Mouse (Mus musculus) CH12.LX (cell line): ENCODE measurements around the gene Btd. TPM values are rescaled to one million over a fixed set of nuclear protein-coding genes. Genes with fewer than 3 reads are reported as not detected.

ENCODE experiments used
- DNase-seq: peaks from one replicate; pipeline ENCODE4 v3.0.0-alpha.2; 2013; ENCODE audit errors: extremely low read depth
- H3K27ac ChIP-seq: 2 replicates; pipeline ENCODE4 v1.5.1; 2012; ENCODE audit warnings: low read depth, mild to moderate bottlenecking, control low read depth, moderate library complexity; ENCODE audit not compliant: insufficient read depth
- H3K27me3 ChIP-seq: replicated peaks from 2 replicates; pipeline ENCODE3; 2012; ENCODE audit warnings: inconsistent platforms
- H3K36me3 ChIP-seq, 2 experiments: replicated peaks in 1 of 2; 2 replicates each; pipeline versions ENCODE3 to v1.6.1; 2012; ENCODE audit warnings: inconsistent platforms in 1 of 2, low read length in 1 of 2, mild to moderate bottlenecking in 1 of 2, mixed read lengths in 1 of 2, moderate library complexity in 1 of 2; ENCODE audit not compliant: control insufficient read depth in 1 of 2, insufficient read depth in 1 of 2
- H3K4me1 ChIP-seq, 2 experiments: 2 replicates each; pipeline ENCODE4 v1.6.1; 2012; ENCODE audit warnings: inconsistent platforms in 1 of 2, moderate library complexity in 1 of 2; ENCODE audit not compliant: insufficient read depth in 2 of 2, control insufficient read depth in 1 of 2
- H3K4me2 ChIP-seq: 2 replicates; pipeline ENCODE4 v1.6.1; 2012; ENCODE audit warnings: low read depth, mild to moderate bottlenecking, control low read depth; ENCODE audit not compliant: poor library complexity, insufficient read depth, severe bottlenecking
- H3K4me3 ChIP-seq, 3 experiments: fragments of 150-350 bp in 1 of 3; sonication (generic) in 1 of 3; replicated peaks in 1 of 3; 2 replicates each; pipeline versions ENCODE3 to v1.5.1; 2011 to 2012; ENCODE audit warnings: low read depth in 2 of 3, low read length in 2 of 3, mild to moderate bottlenecking in 2 of 3, moderate library complexity in 2 of 3, control low read depth in 1 of 3, improper control_type of control experiment in 1 of 3, inconsistent platforms in 1 of 3, mixed read lengths in 1 of 3; ENCODE audit not compliant: poor library complexity in 1 of 3
- H3K79me2 ChIP-seq: replicated peaks from 2 replicates; pipeline ENCODE4 v1.6.1; 2012; ENCODE audit warnings: mild to moderate bottlenecking, moderate library complexity; ENCODE audit not compliant: control insufficient read depth, poor library complexity, insufficient read depth, severe bottlenecking; ENCODE audit errors: extremely low read depth
- H3K9ac ChIP-seq: 2 replicates; pipeline ENCODE4 v1.6.1; 2012; ENCODE audit warnings: low read depth, mild to moderate bottlenecking, control low read depth, moderate library complexity; ENCODE audit not compliant: insufficient read depth
- H3K9me3 ChIP-seq: replicated peaks from 2 replicates; pipeline ENCODE3; 2012; ENCODE audit warnings: low read length, inconsistent platforms, mixed read lengths
- BHLHE40 ChIP-seq: IDR thresholded peaks from 2 replicates; pipeline ENCODE4 v1.6.1; 2011; ENCODE audit warnings: mild to moderate bottlenecking, low read depth, low read length, improper control_type of control experiment
- CHD1 ChIP-seq: IDR thresholded peaks from 2 replicates; pipeline ENCODE4 v1.6.1; 2012; ENCODE audit warnings: low read depth, low read length, improper control_type of control experiment, inconsistent platforms
- CTCF ChIP-seq, 2 experiments: IDR thresholded peaks in 1 of 2; conservative IDR thresholded peaks in 1 of 2; 2 replicates each; pipeline ENCODE4 v1.5.1; 2011 to 2012; ENCODE audit warnings: low read depth in 2 of 2, low read length in 2 of 2, improper control_type of control experiment in 1 of 2, inconsistent platforms in 1 of 2, mild to moderate bottlenecking in 1 of 2, moderate library complexity in 1 of 2
- EP300 ChIP-seq: IDR thresholded peaks from 2 replicates; pipeline ENCODE4 v1.6.1; 2011; ENCODE audit warnings: low read length, improper control_type of control experiment
- ETS1 ChIP-seq: conservative IDR thresholded peaks from 2 replicates; pipeline ENCODE4 v1.6.1; 2012; ENCODE audit warnings: low read depth, mild to moderate bottlenecking, inconsistent platforms, low read length, improper control_type of control experiment, moderate library complexity
- IRF4 ChIP-seq: IDR thresholded peaks from 2 replicates; pipeline ENCODE4 v1.6.1; 2014; ENCODE audit warnings: low read depth, mild to moderate bottlenecking, inconsistent platforms, low read length, improper control_type of control experiment
- JUN ChIP-seq: IDR thresholded peaks from 2 replicates; pipeline ENCODE4 v1.6.1; 2011; ENCODE audit warnings: low read depth, mild to moderate bottlenecking, low read length, improper control_type of control experiment, moderate library complexity; ENCODE audit not compliant: insufficient read depth
- JUND ChIP-seq: conservative IDR thresholded peaks from 2 replicates; pipeline ENCODE4 v1.6.1; 2011; ENCODE audit warnings: low read depth, low read length, improper control_type of control experiment
- MAFK ChIP-seq: IDR thresholded peaks from 2 replicates; pipeline ENCODE4 v1.6.1; 2011; ENCODE audit warnings: low read length, improper control_type of control experiment; ENCODE audit not compliant: insufficient replicate concordance
- MAX ChIP-seq: IDR thresholded peaks from 2 replicates; pipeline ENCODE4 v1.6.1; 2011; ENCODE audit warnings: low read length, improper control_type of control experiment
- MYC ChIP-seq: IDR thresholded peaks from 2 replicates; pipeline ENCODE4 v1.6.1; 2011; ENCODE audit warnings: low read depth, mild to moderate bottlenecking, improper control_type of control experiment, low read length
- NRF1 ChIP-seq: IDR thresholded peaks from 2 replicates; pipeline ENCODE4 v1.6.1; 2014; ENCODE audit warnings: low read depth, mild to moderate bottlenecking, inconsistent platforms, low read length, improper control_type of control experiment, moderate library complexity
- POLR2A ChIP-seq: IDR thresholded peaks from 2 replicates; pipeline ENCODE4 v1.6.1; 2011; ENCODE audit warnings: low read depth, mild to moderate bottlenecking, improper control_type of control experiment, low read length
- RAD21 ChIP-seq: IDR thresholded peaks from 2 replicates; pipeline ENCODE4 v1.6.1; 2011; ENCODE audit warnings: low read depth, mild to moderate bottlenecking, low read length, improper control_type of control experiment, moderate library complexity
- RCOR1 ChIP-seq: conservative IDR thresholded peaks from 2 replicates; pipeline ENCODE4 v1.6.1; 2012; ENCODE audit warnings: low read depth, mild to moderate bottlenecking, inconsistent platforms, low read length, improper control_type of control experiment
- SIN3A ChIP-seq: IDR thresholded peaks from 2 replicates; pipeline ENCODE4 v1.6.1; 2012; ENCODE audit warnings: low read length, improper control_type of control experiment, inconsistent platforms
- SMC3 ChIP-seq: IDR thresholded peaks from 2 replicates; pipeline ENCODE4 v1.6.1; 2011; ENCODE audit warnings: low read depth, low read length, improper control_type of control experiment
- TBP ChIP-seq: conservative IDR thresholded peaks from 2 replicates; pipeline ENCODE4 v1.6.1; 2011; ENCODE audit warnings: low read depth, low read length, improper control_type of control experiment
- TCF12 ChIP-seq: IDR thresholded peaks from 2 replicates; pipeline ENCODE4 v1.6.1; 2014; ENCODE audit warnings: low read depth, mild to moderate bottlenecking, inconsistent platforms, low read length, improper control_type of control experiment
- USF1 ChIP-seq: IDR thresholded peaks from 2 replicates; pipeline ENCODE4 v1.6.1; 2014; ENCODE audit warnings: low read depth, mild to moderate bottlenecking, inconsistent platforms, low read length, improper control_type of control experiment
- ZC3H11A ChIP-seq: IDR thresholded peaks from 2 replicates; pipeline ENCODE4 v1.6.1; 2012; ENCODE audit warnings: low read depth, mild to moderate bottlenecking, inconsistent platforms, low read length, improper control_type of control experiment
- ZMIZ1 ChIP-seq: IDR thresholded peaks from 2 replicates; pipeline ENCODE4 v1.6.1; 2012; ENCODE audit warnings: low read depth, mild to moderate bottlenecking, inconsistent platforms, low read length, improper control_type of control experiment
- dilution Hi-C: fragments of 300-500 bp; cut with MboI; formaldehyde crosslinking; loops from 2 replicates; pipeline ENCODE4 v1.14.3; 2020; ENCODE audit warnings: low sequenced_read_pairs; ENCODE audit not compliant: extremely low pct_unique_long_range_greater_than_20kb, extremely low pct_ligation_motif_present
- in situ Hi-C: fragments of 300-500 bp; cut with MboI; formaldehyde crosslinking; loops from 3 replicates; pipeline ENCODE4 v1.14.3; 2019; ENCODE audit warnings: low sequenced_read_pairs, low pct_ligation_motif_present, low pct_unique_long_range_greater_than_20kb, mixed read lengths
- polyA plus RNA-seq: library from polyadenylated mRNA; unstranded; fragments of >175 nt; gene quantifications from 2 replicates; pipeline ENCODE4 v1.2.1, GENCODE M21; 2012; ENCODE audit warnings: low read depth; ENCODE audit not compliant: insufficient read length
- total RNA-seq, 2 experiments: library from RNA; depleted of rRNA; stranded (reverse); fragments of 300-350 nt in 1 of 2; fragments of >200 nt in 1 of 2; gene quantifications; 2 replicates each; pipeline ENCODE4 v1.2.3; 2012 to 2014

The Btd gene
- total and polyA plus RNA-seq, 3 experiments = 16.2 to 25.4 (median 23.0) TPM

GRCm38 (mm10) chr14:31654816-31655215, 14.0 kb downstream of the Btd start:
- TF ChIP-seq ZC3H11A = no peak
- no peak for TF ChIP-seq NRF1
- no peak for TF ChIP-seq MYC
- TF ChIP-seq CHD1 = no peak
- TF ChIP-seq ETS1 = no peak
- no peak for TF ChIP-seq SIN3A
- TF ChIP-seq ZMIZ1 = no peak
- no peak for TF ChIP-seq MAFK
- no peak for TF ChIP-seq EP300
- no peak for TF ChIP-seq IRF4
- no peak for TF ChIP-seq CTCF (conservative IDR thresholded peaks at IDR 0.05 in 1 of 2, IDR thresholded peaks at IDR 0.05 in 1 of 2; ENCODE audit: low read depth in 2 of 2, low read length in 2 of 2)
- no peak for TF ChIP-seq MAX
- TF ChIP-seq USF1 = no peak
- TF ChIP-seq JUND = no peak
- TF ChIP-seq RAD21 = no peak
- TF ChIP-seq JUN = no peak
- TF ChIP-seq, all 38 proteins: peak for 0
- Histone ChIP-seq H3K27me3 (no peaks in the 10 kb centered on the region), H3K36me3 (peaks cover 0 to 8% of the 10 kb centered on the region in 2 experiments), H3K4me2 (no peak overlapping the region), H3K9me3 (peaks cover 3% of the 10 kb centered on the region), H3K9ac (no peak overlapping the region), H3K4me3 (no peak overlapping the region), H3K4me1 (peaks cover 35 to 75% of the 10 kb centered on the region in 2 experiments), H3K79me2 (no peaks in the 10 kb centered on the region; the same call in 1 of the 2 replicates), H3K27ac (no peak overlapping the region)
- in situ Hi-C loops (loop anchor here (5.0 to 10.0 kb wide), 3 partner anchors 127 to 430 kb away; partner anchors contain the start of genes Dph3 and Oxnad1), dilution Hi-C loops (no loop called here)
- DNase-seq = no peak

GRCm38 (mm10) chr14:31655406-31655805, 14.6 kb downstream of the Btd start:
- peaks cover 0 to 7% of the 10 kb centered on the region in 2 experiments for H3K36me3 ChIP-seq
- H3K27ac ChIP-seq = no peak overlapping the region
- no peak overlapping the region for H3K9ac ChIP-seq
- dilution Hi-C loops (no loop called here), in situ Hi-C loops (loop anchor here (10.0 kb wide), 2 partner anchors 289 to 429 kb away; partner anchors contain the start of genes Dph3 and Oxnad1)
- H3K79me2 ChIP-seq = no peaks in the 10 kb centered on the region; the same call in 1 of the 2 replicates
- peaks cover 35 to 81% of the 10 kb centered on the region in 2 experiments for H3K4me1 ChIP-seq
- TF ChIP-seq BHLHE40 (no peak), TBP (no peak), USF1 (no peak), MAX (no peak), RCOR1 (no peak), NRF1 (no peak), ZMIZ1 (no peak), ETS1 (no peak), JUND (no peak), TCF12 (no peak), SMC3 (no peak), POLR2A (no peak)
- H3K27me3 ChIP-seq = no peaks in the 10 kb centered on the region
- no peak for DNase-seq
- H3K4me3 ChIP-seq = no peak overlapping the region
- H3K9me3 ChIP-seq = peaks cover 2% of the 10 kb centered on the region
- H3K4me2 ChIP-seq = no peak overlapping the region
